Mouse (Mus musculus) adrenal gland, adult 18-20 months (tissue): Measurements from ENCODE around the gene Arhgap20. TPM values are rescaled to one million over a fixed set of nuclear protein-coding genes. Genes with fewer than 3 reads are reported as not detected.

Source experiments
- total RNA-seq, 2 experiments: library from RNA; stranded (reverse); gene quantifications; 1 replicate in 1 of 2; 2 replicates in 1 of 2; pipeline ENCODE4 v1.2.3; 2021

The Arhgap20 gene
- total RNA-seq, 2 experiments from 2014 or later = 1.1 to 3.5 TPM

Other genes starting within 250 kb of the Arhgap20 start
- 1,000 to 10,000 TPM; 3,296 to 3,327 TPM for gene Fdx1, start 198.2 kb downstream of the Arhgap20 start, total RNA-seq